Mouse (Mus musculus) lung, postnatal 14 days (tissue): ENCODE results near the gene Echs1.

Source experiments
- DNase-seq: peaks from one replicate; pipeline ENCODE4 v3.0.0; 2021

The Echs1 gene

GRCm38 (mm10) chr7:140115583-140116328, 520 bp downstream of the Echs1 start, which contains the start of gene Paox:
Gene Paox (plus strand): TSS chr7:140115799.
- peak; percentile 62 for DNase-seq

DNA sequence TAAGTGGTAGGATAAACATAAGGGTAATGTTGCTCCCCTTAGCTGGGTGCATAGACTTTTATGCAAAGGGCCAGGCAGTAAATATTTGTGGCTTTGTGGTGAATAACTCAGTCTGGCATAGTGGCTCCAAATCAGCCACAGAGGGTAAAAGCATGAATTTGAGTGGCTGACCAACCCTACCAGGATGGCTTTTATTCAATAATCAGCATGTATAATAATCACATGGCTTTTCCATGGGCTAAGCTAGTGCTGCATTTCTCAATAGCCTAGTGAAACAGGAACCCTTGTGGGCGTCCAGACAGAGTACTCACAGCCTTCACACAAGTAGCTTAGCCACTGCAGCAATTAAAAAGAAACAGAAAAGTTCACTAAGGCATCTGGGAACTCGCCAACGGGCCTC, 4.3 kb downstream of the Echs1 start:
- DNase-seq: no peak

GRCm38 (mm10) chr7:140104009-140104408, 12.3 kb downstream of the Echs1 start:
- DNase-seq: no peak

GRCm38 (mm10) chr7:140101993-140102860, 14.0 kb downstream of the Echs1 start, which contains the start of gene Fuom:
Gene Fuom (minus strand): TSS chr7:140102441.
- peak; percentile 82 for DNase-seq

DNA sequence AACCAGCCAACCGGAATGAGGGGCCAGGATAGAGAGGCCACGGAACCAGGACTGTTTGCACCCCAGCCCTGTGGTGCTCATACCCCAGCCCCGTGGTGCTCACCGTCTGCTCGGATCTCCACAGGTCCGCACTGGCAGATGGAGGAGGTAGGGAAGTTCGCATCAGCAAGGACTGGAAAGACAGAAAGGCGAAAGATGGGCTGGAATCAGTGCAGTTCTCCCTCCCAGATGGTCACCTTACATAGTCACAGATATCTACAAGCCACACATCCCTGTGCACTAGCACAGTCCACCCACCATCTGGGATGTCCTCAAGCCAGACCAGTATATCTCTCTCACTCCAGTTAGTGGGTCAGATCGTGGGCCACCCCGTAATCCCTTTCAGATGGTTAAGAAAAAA, 14.8 kb downstream of the Echs1 start:
- no peak for DNase-seq

DNA sequence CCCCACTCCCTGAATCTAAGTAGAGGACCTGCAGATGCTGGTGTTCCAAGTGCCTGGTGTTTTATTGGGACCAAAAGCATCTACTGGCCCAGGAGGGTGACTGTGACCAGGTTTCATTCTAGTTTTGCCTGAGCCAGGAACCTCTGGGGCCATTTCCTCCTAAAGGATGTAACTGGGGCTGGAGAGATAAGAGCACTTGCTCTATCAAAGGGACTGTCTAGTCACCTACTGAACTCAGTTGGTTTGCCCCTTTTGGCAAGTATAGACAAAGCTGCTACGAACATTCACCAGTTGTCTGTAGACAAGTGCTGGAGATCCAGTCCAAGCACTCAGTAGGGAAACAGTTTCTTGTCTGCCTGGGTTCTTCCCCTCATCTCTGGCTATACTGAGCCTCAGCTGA, 17.8 kb downstream of the Echs1 start:
- no peak for DNase-seq

DNA sequence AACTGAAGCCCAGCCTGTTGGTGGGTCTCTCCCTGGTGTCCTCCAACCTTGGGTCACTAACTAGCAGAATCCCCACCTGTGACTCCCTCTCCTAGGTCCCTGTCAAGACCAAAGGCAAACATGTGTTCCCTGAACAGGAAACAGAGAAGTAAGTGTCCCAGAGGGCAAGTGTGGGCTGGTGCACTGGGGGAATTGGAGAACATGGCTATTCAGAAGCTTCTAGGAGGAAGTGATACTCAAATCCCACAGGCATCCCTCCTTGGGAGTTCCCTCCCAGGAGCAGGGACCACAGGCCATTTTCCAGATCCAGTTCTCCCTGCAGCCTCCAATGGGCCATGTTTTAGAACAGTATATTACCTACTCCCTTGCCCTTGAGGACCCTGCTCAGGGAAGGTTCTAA, 20.2 kb downstream of the Echs1 start:
- no peak for DNase-seq

GRCm38 (mm10) chr7:140095556-140095955, 20.7 kb downstream of the Echs1 start:
- no peak for DNase-seq

GRCm38 (mm10) chr7:140094954-140095353, 21.3 kb downstream of the Echs1 start:
- DNase-seq: no peak

GRCm38 (mm10) chr7:140092924-140093528, 23.2 kb downstream of the Echs1 start, which contains the start of gene Prap1:
Gene Prap1 (plus strand): TSS chr7:140093395.
- DNase-seq: no peak

- no peak for DNase-seq
Observed at GRCm38 (mm10) chr7:140090601-140091000, 25.7 kb downstream of the Echs1 start.

GRCm38 (mm10) chr7:140082242-140082678, 34.0 kb downstream of the Echs1 start, which contains the start of gene Caly:
Gene Caly (minus strand): TSS chr7:140082548.
- DNase-seq: no peak

DNA sequence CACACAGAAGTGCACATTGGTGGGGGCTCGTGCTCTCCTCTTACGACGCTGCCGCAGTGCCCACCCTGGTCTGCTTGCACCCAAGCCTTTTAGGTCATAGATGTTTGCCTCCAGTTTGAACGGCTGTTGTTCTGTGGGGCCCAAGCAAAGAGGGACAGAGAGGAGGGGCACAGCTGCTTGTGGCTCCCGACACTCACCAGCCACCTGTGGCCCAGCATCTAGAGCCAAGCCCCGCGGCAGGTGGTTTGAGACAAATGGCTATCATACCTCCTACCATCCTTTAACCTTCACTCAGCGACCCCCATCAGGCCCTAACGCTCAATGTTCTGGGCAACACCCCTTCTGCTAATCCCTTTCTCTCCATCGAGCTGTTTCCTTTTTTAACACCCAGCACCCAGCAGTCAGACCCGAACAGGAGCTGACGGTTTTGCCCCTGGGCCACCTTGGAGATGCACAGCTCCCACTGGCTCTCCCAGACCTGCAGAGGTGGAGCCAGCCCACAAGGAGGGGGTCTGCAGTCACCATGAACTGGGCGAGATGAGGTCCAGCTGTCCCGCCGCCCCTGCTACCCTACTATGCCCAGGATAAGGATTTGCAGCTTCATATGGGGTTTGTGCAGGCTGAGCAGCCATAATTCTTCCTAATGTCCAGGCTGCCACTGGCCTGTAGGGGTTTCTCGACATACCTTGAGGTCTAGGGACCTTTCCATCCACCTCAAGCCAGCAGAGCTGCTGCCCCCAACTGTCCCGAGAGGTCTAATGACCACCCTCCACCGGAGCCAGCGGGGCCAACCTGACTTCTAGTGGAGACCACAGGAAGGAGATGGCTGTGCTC, 34.7 kb downstream of the Echs1 start:
- no peak for DNase-seq

DNA sequence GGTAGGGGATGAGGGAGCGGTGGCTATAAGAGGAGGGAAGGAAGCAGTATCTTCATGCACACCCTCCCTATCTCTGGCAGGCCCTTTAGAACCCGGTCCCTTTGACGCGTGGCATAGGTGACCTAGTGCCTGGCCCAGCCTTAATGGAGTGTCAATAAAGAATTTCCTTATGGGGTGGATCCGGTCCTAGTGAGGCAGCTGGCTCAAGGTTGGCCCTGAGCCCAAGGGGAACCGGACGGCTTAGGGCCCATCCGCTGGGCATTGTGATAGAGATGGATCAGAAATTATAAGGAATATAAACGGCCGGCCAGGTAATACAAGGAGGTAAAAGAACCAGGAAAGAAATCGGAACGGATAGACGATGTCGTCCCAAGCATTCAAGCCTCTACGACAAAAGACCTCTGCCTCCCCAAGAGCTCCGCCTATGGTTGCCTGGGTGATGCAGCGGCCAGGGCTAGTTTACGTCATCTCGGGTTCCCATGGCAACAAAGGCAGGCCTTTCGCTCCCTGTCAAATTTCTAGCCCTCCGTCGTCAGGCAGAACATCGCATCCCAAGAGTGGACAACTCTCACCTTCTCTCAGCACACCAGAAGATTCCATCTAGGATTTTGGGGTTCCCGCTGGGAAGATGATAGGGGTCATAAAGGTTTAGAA, 35.6 kb downstream of the Echs1 start:
- DNase-seq: peak; percentile 55

- DNase-seq: peak; percentile 75
Observed at GRCm38 (mm10) chr7:140078711-140079110, 37.6 kb downstream of the Echs1 start.

- DNase-seq: no peak
Observed at GRCm38 (mm10) chr7:140077698-140078097, 38.6 kb downstream of the Echs1 start.

DNA sequence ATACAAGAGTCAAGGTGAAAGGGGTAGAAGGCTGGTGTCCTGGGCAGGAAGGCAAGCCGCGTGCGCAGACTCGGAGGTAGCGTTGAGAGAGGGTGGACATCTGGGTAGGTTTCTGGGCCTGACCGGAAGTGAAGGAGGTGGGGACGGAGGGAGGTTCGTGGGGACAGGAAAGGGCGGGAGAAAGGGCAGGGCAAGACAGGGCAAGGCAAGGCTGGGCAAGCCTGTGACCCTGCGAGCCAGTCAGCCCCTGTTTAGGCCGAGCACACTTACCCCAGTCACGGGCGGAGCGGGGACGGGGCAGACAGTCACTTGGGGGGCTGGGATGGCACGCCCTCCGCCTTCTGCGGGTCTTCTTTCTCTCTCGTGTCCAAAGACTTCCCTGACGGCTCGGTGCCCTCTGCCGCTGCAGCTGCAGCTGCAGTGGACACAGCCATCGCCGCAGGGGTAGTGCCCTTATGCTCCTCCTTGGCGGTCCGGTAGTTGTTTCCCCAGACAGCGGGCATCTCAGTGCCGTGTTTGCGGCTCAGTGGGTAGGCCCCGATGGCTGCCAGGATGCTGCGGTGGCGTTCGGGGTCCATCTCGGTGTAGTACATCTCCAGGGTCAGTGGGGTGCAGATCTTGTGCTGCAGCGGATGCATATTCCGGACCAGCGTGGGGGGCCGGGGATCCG, 46.1 kb downstream of the Echs1 start:
- no peak for DNase-seq

DNA sequence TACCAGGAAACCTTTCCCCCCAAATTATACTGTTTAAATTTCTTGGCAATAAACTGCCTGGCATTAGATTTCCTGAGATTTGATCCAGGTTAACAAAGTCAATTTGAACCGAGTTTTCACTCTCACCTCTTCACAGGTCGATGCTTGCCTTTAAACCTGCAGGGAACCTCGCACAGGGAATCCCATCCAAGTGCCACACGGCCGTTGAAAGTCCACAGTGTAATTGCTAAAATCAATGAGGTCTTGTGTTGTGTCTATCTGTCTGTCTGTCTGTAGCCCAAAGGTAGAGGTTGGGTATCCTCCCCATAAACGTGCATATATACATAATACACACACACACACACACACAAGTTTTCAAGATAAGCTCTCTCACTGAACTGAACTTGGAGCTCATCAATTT, 48.9 kb downstream of the Echs1 start:
- no peak for DNase-seq

- DNase-seq: peak; percentile 76
Observed at GRCm38 (mm10) chr7:140063092-140063491, 53.2 kb downstream of the Echs1 start.

GRCm38 (mm10) chr7:140062307-140062706, 54.0 kb downstream of the Echs1 start:
- DNase-seq: peak; percentile 15

GRCm38 (mm10) chr7:140061832-140062130, 54.5 kb downstream of the Echs1 start:
- DNase-seq: no peak
